In the genomic region with DNA sequence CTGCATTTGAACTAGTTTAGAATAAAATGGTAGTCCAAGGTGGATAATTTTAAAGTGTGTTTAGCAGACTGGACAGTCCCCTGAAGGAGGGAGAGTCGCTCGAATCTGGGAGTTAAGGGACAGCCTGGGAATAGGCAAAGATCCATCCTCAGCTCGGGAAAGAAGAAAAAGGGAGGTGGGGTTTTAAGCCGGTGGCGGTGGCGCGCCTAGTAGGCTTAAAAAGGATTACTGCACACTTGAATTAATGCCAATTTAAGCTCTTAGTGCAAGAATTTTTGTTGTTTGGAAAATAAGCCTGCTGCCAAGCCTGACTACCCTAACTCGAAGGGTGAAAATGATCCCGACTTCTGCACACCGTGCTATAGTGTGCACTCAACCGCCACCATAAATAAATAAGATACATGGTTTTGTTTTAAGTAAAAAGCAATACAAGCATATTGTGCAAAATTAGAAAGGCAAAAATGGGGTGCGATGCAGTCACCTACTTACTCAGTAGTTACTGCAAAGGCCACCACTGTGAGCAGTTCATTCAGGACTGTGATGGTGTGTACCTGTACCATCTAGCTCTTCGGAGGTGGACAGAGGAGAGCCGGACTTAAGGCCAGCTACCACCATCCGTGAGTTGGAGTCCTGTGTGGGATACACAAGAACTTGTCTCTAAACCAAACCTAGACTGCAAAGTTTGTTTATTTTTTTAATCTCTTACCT, we compare ENCODE assay signal across 8 mouse cellular contexts. TPM values are rescaled to one million over a fixed set of nuclear protein-coding genes. Genes with fewer than 3 reads are reported as not detected.
DNase-seq lines count a peak whose midpoint lies in the region; ATAC-seq and TF ChIP-seq lines count a peak whose summit lies in the region.

No protein-coding gene starts in this region.

- no peak for TF ChIP-seq POLR2A in thymus, adult 2 months (IDR thresholded peaks at IDR 0.05; ENCODE audit: control insufficient read depth, extremely low read depth, insufficient read depth, low read length, poor library complexity)

- intact Hi-C loops in gastrocnemius, postnatal 36 days (cut with DNase I), result no loop called here

- no peaks in the 10 kb centered on the region for H3K36me3 ChIP-seq in thymus, adult 2 months (ENCODE audit: control insufficient read depth, insufficient read depth, low read length)
- H3K36me3 ChIP-seq in midbrain, postnatal 0 days (ENCODE audit: insufficient read depth, low read length), result no peaks in the 10 kb centered on the region

- H3K27ac ChIP-seq in thymus, adult 2 months (ENCODE audit: control insufficient read depth, insufficient read depth, low read length), result peak overlapping the region; percentile 55
- peak overlapping the region; percentile 71 for H3K27ac ChIP-seq in midbrain, postnatal 0 days (ENCODE audit: low read depth, low read length)

- peak overlapping the region; percentile 15 for H3K4me3 ChIP-seq in thymus, adult 2 months (ENCODE audit: control insufficient read depth, insufficient read depth, low read length)
- peak overlapping the region; percentile 46 for H3K4me3 ChIP-seq in midbrain, postnatal 0 days (ENCODE audit: low read depth, low read length)

- 30% methylated on average over 15 of the region's 15 CpGs for WGBS in thymus, adult 2 months
- 18% methylated on average over 15 of the region's 15 CpGs for WGBS in midbrain, postnatal 0 days

- H3K4me2 ChIP-seq in midbrain, postnatal 0 days (ENCODE audit: low read depth, low read length, poor library complexity, severe bottlenecking), result peak overlapping the region; percentile 72

- no peak for ATAC-seq in midbrain, postnatal 0 days (ENCODE audit: low FRiP score)

- no peak overlapping the region for H3K9ac ChIP-seq in midbrain, postnatal 0 days (replicated peaks; ENCODE audit: low read length, poor library complexity, severe bottlenecking)

- TF ChIP-seq CTCF in thymus, adult 2 months (IDR thresholded peaks at IDR 0.05; ENCODE audit: borderline replicate concordance, control insufficient read depth, extremely low read depth, insufficient read depth, low read length, poor library complexity), result no peak
- no peak for TF ChIP-seq CTCF in midbrain, postnatal 0 days (IDR thresholded peaks at IDR 0.05)

- peaks cover 35% of the 10 kb centered on the region for H3K4me1 ChIP-seq in thymus, adult 2 months (replicated peaks; ENCODE audit: control insufficient read depth, insufficient read depth, low read length)
- no peaks in the 10 kb centered on the region for H3K4me1 ChIP-seq in midbrain, postnatal 0 days (ENCODE audit: insufficient read depth, low read length)

- no peaks in the 10 kb centered on the region for H3K27me3 ChIP-seq in thymus, adult 2 months (ENCODE audit: control insufficient read depth, insufficient read depth, low read length)
- H3K27me3 ChIP-seq in midbrain, postnatal 0 days (ENCODE audit: insufficient read depth, low read length), result peaks cover 16% of the 10 kb centered on the region

- no peaks in the 10 kb centered on the region for H3K9me3 ChIP-seq in midbrain, postnatal 0 days (ENCODE audit: low read length)

- DNase-seq in thymus, adult 2 months, result no peak
- no peak for DNase-seq in thymus, postnatal 10 days (ENCODE audit: low spot score in 2 of 2)
- DNase-seq in heart, adult 9 months (ENCODE audit: low spot score in 2 of 2), result peak; percentile 32 to 41
- peak; percentile 41 for DNase-seq in kidney, postnatal 14 days
- no peak for DNase-seq in midbrain, postnatal 0 days (ENCODE audit: low spot score)
- no peak for DNase-seq in gastrocnemius, postnatal 36 days
- no peak for DNase-seq in adrenal gland, adult 18-20 months (ENCODE audit: low spot score in 2 of 2)
- no peak for DNase-seq in layer of hippocampus, postnatal 36 days

RNA-seq across cellular contexts. Expression of a gene that starts 3.8 kb away (rescaled TPM):
- 69.6 and 75.7 TPM in 2 replicates for polyA plus RNA-seq in thymus, adult 2 months (2012; rRNA removed)
- 29.1 and 35.8 TPM in 2 replicates for total RNA-seq in midbrain, postnatal 0 days (2014; rRNA removed)
- polyA plus RNA-seq in midbrain, postnatal 0 days (2015; fragmentation: Nextera tagmentation; extraction: Ambion mirVana), result 15.7 and 17.4 TPM in 2 replicates
- total RNA-seq in gastrocnemius, postnatal 36 days (2021), result 10 to 100 TPM; 11.7 to 19.0 TPM
- total RNA-seq in adrenal gland, adult 18-20 months (2021), result 100 to 1,000 TPM; 135 to 368 TPM
- 10 to 100 TPM; 20.5 to 23.3 TPM for total RNA-seq in layer of hippocampus, postnatal 36 days (2021)

RNA-seq across cellular contexts. Expression of a gene that starts 43.1 kb away (rescaled TPM):
- 16.9 and 17.8 TPM in 2 replicates for polyA plus RNA-seq in thymus, adult 2 months (2012; rRNA removed)
- 11.8 and 12.3 TPM in 2 replicates for total RNA-seq in midbrain, postnatal 0 days (2014; rRNA removed)
- 10.2 and 10.8 TPM in 2 replicates for polyA plus RNA-seq in midbrain, postnatal 0 days (2015; fragmentation: Nextera tagmentation; extraction: Ambion mirVana)
- total RNA-seq in gastrocnemius, postnatal 36 days (2021), result 1 to 10 TPM; 3.3 to 4.6 TPM
- total RNA-seq in adrenal gland, adult 18-20 months (2021), result 1 to 10 TPM; 4.9 to 6.2 TPM
- total RNA-seq in layer of hippocampus, postnatal 36 days (2021), result 10 to 100 TPM in 1 of 2 experiments, 1 to 10 TPM in 1; 9.0 to 10.2 TPM

RNA-seq across cellular contexts. Expression of a gene that starts 43.2 kb away (rescaled TPM):
- 57.8 and 58.7 TPM in 2 replicates for polyA plus RNA-seq in thymus, adult 2 months (2012; rRNA removed)
- total RNA-seq in midbrain, postnatal 0 days (2014; rRNA removed), result 48.4 and 48.7 TPM in 2 replicates
- polyA plus RNA-seq in midbrain, postnatal 0 days (2015; fragmentation: Nextera tagmentation; extraction: Ambion mirVana), result 92.7 and 93.3 TPM in 2 replicates
- 10 to 100 TPM; 57.2 to 61.2 TPM for total RNA-seq in gastrocnemius, postnatal 36 days (2021)
- total RNA-seq in adrenal gland, adult 18-20 months (2021), result 10 to 100 TPM; 71.8 to 72.5 TPM
- total RNA-seq in layer of hippocampus, postnatal 36 days (2021), result 10 to 100 TPM; 50.8 to 52.3 TPM

Comparison
In these comparisons a context has a peak if more than half of its experiments do, and no peak if none do; other contexts are left out.
1. DNase-seq: peak in heart, adult 9 months (2 of 2) and kidney, postnatal 14 days (single experiment); none in thymus, adult 2 months (single experiment), thymus, postnatal 10 days (0 of 2), midbrain, postnatal 0 days (single experiment), gastrocnemius, postnatal 36 days (0 of 2), adrenal gland, adult 18-20 months (0 of 2) and layer of hippocampus, postnatal 36 days (0 of 2).